Mouse (Mus musculus) kidney, adult 2 months (tissue): ENCODE measurements around the gene Klk1b9. TPM values are rescaled to one million over a fixed set of nuclear protein-coding genes. Genes with fewer than 3 reads are reported as not detected.
A peak's percentile ranks its signal among the peaks of the same experiment; 100 is the strongest.
"Not testable (repeated sequence)": the region's sequence is repeated elsewhere in the genome, so short reads cannot be mapped to it uniquely, and the experiment has no call there.

Experiments used
- DNase-seq: peaks from one replicate; pipeline ENCODE4 v3.0.0; 2021
- H3K27ac ChIP-seq: fragments of 200-500 bp; 2 replicates; pipeline ENCODE4 v1.5.1; 2012; ENCODE audit warnings: low read depth, low read length, control low read depth, inconsistent platforms; ENCODE audit not compliant: insufficient read depth
- H3K27me3 ChIP-seq: fragments of 200-500 bp; replicated peaks from 2 replicates; pipeline ENCODE4 v1.6.1; 2012; ENCODE audit warnings: mild to moderate bottlenecking, moderate library complexity, low read length, inconsistent platforms; ENCODE audit not compliant: control insufficient read depth, insufficient read depth
- H3K36me3 ChIP-seq: fragments of 200-500 bp; 2 replicates; pipeline ENCODE4 v1.6.1; 2012; ENCODE audit warnings: mild to moderate bottlenecking, moderate library complexity, low read length, inconsistent platforms; ENCODE audit not compliant: control insufficient read depth, insufficient read depth
- H3K4me1 ChIP-seq: fragments of 200-500 bp; 2 replicates; pipeline ENCODE4 v1.6.1; 2011; ENCODE audit warnings: low read length; ENCODE audit not compliant: control insufficient read depth, insufficient read depth
- H3K4me3 ChIP-seq: fragments of 200-500 bp; 2 replicates; pipeline ENCODE4 v1.5.1; 2011; ENCODE audit warnings: mild to moderate bottlenecking, low read depth, low read length, control low read depth; ENCODE audit not compliant: insufficient read depth
- CTCF ChIP-seq: fragments of 200-500 bp; conservative IDR thresholded peaks from 2 replicates; pipeline ENCODE4 v1.5.1; 2011; ENCODE audit warnings: low read depth, mild to moderate bottlenecking, control low read depth, low read length, moderate library complexity, mixed read lengths; ENCODE audit not compliant: insufficient read depth, insufficient read length
- POLR2A ChIP-seq: fragments of 200-500 bp; IDR thresholded peaks from one replicate; pipeline ENCODE4 v1.6.1; 2011; ENCODE audit warnings: low read depth, low read length, control low read depth
- WGBS: fragments of 180-500 bp; shearing (Covaris S2); methylation state at CpG from one replicate; pipeline ENCODE4 v1.1.7; 2018; 5-methylcytosine and 5-hydroxymethylcytosine counted together
- polyA plus RNA-seq: library from polyadenylated mRNA; depleted of rRNA; stranded (reverse); fragments of >200 nt; gene quantifications from 2 replicates; pipeline ENCODE4 v1.2.3, GENCODE M21; 2012; rRNA removed

Klk1b9 gene
- polyA plus RNA-seq, result 1.6 and 1.7 TPM in 2 replicates

DNA sequence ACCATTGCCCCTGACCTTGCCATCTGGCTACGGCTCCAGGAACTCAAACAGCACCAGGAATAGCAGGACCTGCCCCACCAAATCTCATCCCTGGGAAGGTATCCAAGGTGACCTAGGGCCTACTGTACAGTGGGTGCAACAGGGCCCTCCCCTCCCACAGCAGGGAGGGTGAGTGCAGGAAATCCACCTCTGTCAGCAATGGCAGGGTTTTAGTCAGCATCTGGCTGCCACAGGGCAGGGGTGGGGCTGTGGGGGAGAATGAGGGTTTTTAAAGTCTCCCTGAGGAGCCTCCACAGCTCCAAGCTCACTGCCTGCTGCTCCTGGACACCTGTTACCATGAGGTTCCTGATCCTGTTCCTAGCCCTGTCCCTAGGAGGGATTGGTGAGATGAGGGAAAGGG is at the start of gene Klk1b9:
Klk1b9 (plus strand) TSS at position 301 of the 400 bp plus-strand sequence.
- DNase-seq, H3K27me3 ChIP-seq, H3K4me1 ChIP-seq, H3K36me3 ChIP-seq, H3K27ac ChIP-seq, H3K4me3 ChIP-seq: not testable (repeated sequence)
- 76% methylated on average over 1 of the region's 1 CpGs for WGBS

DNA sequence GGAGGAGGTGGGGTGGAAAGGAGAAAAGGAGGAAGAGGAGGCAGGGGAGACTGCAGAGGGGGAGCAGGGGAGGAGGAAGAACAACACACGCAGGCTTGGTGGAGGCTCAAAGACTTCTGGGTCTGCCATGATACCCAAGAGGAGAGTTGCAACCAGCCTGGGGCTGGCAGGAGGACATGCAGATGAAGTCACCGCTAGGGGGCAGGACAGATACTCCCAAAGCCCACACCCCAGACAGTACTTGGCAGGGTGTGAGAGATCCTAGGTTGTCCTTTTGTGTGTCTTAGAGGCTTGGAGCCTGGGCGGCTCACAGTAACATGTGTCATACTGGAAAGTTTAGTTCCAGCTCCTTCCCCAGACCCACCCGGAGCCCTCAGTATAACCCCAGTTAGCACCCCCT is 47.3 kb upstream of the Klk1b9 start:
- H3K27me3 ChIP-seq, result no peaks in the 10 kb centered on the region
- H3K4me3 ChIP-seq, result no peak overlapping the region
- TF ChIP-seq CTCF, result peak; percentile 57; the same call in 1 of the 2 replicates
- no peak for TF ChIP-seq POLR2A
- H3K36me3 ChIP-seq, result no peaks in the 10 kb centered on the region
- no peaks in the 10 kb centered on the region for H3K4me1 ChIP-seq
- 45% methylated on average over 4 of the region's 4 CpGs for WGBS
- DNase-seq, result peak; percentile 41
- no peak overlapping the region for H3K27ac ChIP-seq

DNA sequence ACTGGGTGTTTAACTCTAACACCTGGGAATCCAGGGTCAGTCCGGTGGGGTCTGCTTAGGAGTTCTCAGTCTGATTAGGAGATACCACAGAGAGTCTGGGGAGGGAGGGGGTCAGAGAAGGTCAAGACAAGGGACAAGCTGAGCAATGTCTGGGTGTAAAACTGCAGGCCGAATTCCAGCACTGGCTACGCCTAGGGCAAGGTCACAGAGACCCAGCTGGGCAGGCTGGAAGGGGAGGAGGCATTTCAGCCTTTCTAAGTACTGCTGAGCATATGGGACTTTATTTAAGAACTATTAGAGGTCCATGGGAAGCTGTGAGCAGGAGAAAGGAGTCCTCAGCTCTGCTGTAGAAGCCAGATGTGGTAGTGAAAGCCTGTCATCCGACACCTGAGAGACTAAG is 43.5 kb upstream of the Klk1b9 start:
- H3K4me3 ChIP-seq, result no peak overlapping the region
- no peaks in the 10 kb centered on the region for H3K27me3 ChIP-seq
- H3K36me3 ChIP-seq, result no peaks in the 10 kb centered on the region
- no peak for TF ChIP-seq POLR2A
- TF ChIP-seq CTCF, result no peak
- DNase-seq, result peak; percentile 31
- 50% methylated on average over 4 of the region's 4 CpGs for WGBS
- peak overlapping the region; percentile 49 for H3K27ac ChIP-seq
- 0 out of 2 replicates have a peak, but pooled peaks cover 4% of the 10 kb centered on the region for H3K4me1 ChIP-seq

DNA sequence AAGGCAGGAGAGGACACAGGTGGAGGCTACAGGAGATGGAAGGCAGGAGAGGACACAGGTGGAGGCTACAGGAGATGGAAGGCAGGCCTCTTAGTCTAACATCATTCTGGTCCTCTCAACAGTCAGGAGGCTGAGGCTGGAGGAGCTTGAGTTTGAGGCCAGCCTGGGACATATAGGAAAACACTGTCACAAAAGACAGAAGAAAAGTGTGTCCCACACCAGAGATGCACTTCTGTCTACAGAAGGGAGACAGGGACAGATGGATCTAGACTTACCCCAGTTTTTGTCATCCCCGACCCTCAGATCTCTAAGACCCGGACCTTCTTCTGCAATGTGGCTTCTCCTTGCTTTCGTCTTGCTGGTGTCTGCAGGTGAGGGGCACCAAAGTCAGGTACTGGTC is 42.4 kb upstream of the Klk1b9 start, which contains the start of gene Klk15:
Klk15 (plus strand) TSS at position 301 of the 400 bp plus-strand sequence.
- DNase-seq, result no peak
- TF ChIP-seq CTCF (no peak), POLR2A (no peak)
- H3K36me3 ChIP-seq, result no peaks in the 10 kb centered on the region
- peak within 1 kb of the TSS; percentile 66 for H3K27ac ChIP-seq
- H3K4me1 ChIP-seq, result 0 out of 2 replicates have a peak, but pooled peaks cover 4% of the 10 kb centered on the region
- WGBS, result 92% methylated on average over 3 of the region's 3 CpGs
- H3K27me3 ChIP-seq, result no peaks in the 10 kb centered on the region
- no peak within 1 kb of the TSS for H3K4me3 ChIP-seq

DNA sequence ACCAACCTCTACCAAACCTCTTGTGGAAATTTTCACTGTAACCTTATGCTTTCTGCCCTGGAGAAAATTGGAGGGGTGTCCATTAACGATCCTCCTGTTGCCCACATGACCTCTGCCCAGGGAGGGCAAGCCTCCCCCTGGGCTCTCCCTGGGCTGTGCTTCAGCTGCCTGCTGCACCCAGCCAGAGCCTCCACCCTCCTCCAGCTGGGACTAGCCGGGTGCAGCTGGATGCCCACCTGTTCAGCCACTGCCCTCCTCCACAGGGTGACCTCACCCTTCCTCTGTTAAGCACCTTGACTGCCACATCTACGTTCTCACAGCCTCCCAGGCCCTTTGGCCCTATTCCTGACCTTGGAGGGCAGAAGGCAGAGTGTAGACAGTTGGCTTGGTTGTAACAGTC is 41.1 kb upstream of the Klk1b9 start:
- no peaks in the 10 kb centered on the region for H3K27me3 ChIP-seq
- no peaks in the 10 kb centered on the region for H3K36me3 ChIP-seq
- no peak overlapping the region for H3K4me3 ChIP-seq
- 21% methylated on average over 3 of the region's 3 CpGs for WGBS
- DNase-seq, result peak; percentile 56
- peak overlapping the region; percentile 71; the same call in 1 of the 2 replicates for H3K27ac ChIP-seq
- 0 out of 2 replicates have a peak, but pooled peaks cover 4% of the 10 kb centered on the region for H3K4me1 ChIP-seq
- TF ChIP-seq CTCF (no peak), POLR2A (no peak)

DNA sequence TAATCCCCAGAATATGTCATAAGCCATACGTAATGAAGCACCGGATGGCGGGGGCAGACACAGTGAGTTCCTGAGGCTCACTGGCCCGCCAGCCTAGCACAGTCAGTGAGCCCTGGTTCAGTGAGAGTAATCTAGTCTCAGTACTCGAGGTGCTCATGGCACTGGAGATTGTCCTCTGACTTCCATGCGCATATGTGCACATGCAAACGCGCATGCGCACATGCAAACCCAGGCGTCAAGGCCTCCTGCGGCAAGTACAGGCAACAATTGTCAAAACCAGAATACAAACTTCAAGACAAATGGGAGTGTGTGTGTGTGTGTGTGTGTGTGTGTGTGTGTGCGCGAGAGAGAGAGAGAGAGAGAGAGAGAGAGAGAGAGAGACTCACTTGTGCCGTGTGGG is 39.3 kb upstream of the Klk1b9 start:
- H3K4me1 ChIP-seq, result 0 out of 2 replicates have a peak, but pooled peaks cover 4% of the 10 kb centered on the region
- WGBS, result 87% methylated on average over 14 of the region's 14 CpGs
- H3K27ac ChIP-seq, result no peak overlapping the region
- no peaks in the 10 kb centered on the region for H3K36me3 ChIP-seq
- no peaks in the 10 kb centered on the region for H3K27me3 ChIP-seq
- no peak for DNase-seq
- TF ChIP-seq CTCF (no peak), POLR2A (no peak)
- no peak overlapping the region for H3K4me3 ChIP-seq

DNA sequence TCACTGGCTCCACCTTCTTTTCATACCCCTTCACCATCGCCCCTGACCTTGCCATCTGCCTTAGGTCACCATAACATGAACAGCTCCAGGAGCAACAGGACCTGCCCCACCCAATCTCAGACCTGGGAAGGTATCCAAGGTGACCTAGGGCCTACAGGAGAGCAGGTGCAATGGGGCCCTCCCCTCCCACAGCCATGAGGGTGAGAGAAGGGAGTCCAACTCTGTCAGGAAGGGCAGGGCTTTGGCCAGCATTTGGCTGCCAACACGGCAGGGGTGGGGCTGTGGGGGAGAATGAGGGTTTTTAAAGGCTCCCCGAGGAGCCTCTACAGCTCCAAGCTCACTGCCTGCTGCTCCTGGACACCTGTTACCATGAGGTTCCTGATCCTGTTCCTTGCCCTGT is 33.6 kb upstream of the Klk1b9 start:
- WGBS, result 57% methylated on average over 3 of the region's 3 CpGs
- peak; percentile 22 for DNase-seq
- H3K4me3 ChIP-seq, result not testable (repeated sequence)

DNA sequence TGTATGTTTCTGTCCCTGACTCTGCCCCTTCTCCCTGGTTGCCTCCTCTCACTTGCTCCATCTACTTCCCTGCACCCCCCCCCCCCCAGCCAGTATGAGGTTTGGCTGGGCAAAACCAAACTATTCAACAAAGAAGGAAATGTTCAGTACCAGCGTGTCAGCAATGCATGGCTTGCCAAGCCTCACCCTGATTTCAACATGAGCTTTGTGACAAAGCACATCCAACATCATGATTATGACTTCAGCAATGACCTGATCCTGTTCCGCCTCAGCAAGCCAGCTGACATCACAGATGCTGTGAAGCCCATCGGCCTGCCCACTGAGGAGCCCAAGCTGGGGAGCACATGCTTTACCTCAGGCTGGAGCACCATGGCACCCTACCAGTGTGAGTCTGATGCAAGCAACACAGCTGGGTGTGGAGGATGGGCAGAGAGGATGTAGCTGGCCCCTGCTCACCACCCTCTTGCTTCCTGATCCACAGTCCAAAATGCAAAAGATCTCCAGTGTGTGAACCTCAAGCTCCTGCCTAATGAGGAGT is 31.1 kb upstream of the Klk1b9 start:
- TF ChIP-seq POLR2A (no peak), CTCF (no peak)
- Histone ChIP-seq H3K4me3 (no peak overlapping the region), H3K36me3 (no peaks in the 10 kb centered on the region), H3K27ac (no peak overlapping the region), H3K4me1 (no peaks in the 10 kb centered on the region), H3K27me3 (no peaks in the 10 kb centered on the region)
- no peak for DNase-seq
- WGBS, result 63% methylated on average over 3 of the region's 3 CpGs

More for the DNA sequence above, 33.6 kb upstream of the Klk1b9 start:
- H3K27ac ChIP-seq, result peak overlapping the region; percentile 61
- H3K36me3 ChIP-seq, H3K27me3 ChIP-seq, H3K4me1 ChIP-seq: not testable (repeated sequence)
